Mouse (Mus musculus) layer of hippocampus, adult 2 months (tissue): ENCODE measurements around the gene Sugct. TPM values are rescaled to one million over a fixed set of nuclear protein-coding genes. Genes with fewer than 3 reads are reported as not detected.
A peak's percentile ranks its signal among the peaks of the same experiment; 100 is the strongest.

Experiments used
- DNase-seq, 2 experiments: peaks; one replicate each; pipeline ENCODE4 v3.0.0; 2022; ENCODE audit warnings: low spot score in 2 of 2
- H3K27ac ChIP-seq: fragments of 200-600 bp; 2 replicates; pipeline ENCODE4 v1.8.1; 2022
- H3K4me3 ChIP-seq: fragments of 200-600 bp; 2 replicates; pipeline ENCODE4 v1.8.1; 2022; ENCODE audit warnings: mild to moderate bottlenecking
- CTCF ChIP-seq: fragments of 200-600 bp; conservative IDR thresholded peaks from 2 replicates; pipeline ENCODE4 v1.8.1; 2022; ENCODE audit warnings: antibody characterized with exemption, mild to moderate bottlenecking, moderate library complexity
- total RNA-seq, 2 experiments: library from RNA; stranded (reverse); gene quantifications; 2 replicates each; pipeline ENCODE4 v1.2.3; 2021

The Sugct gene
- total RNA-seq, 2 experiments from 2014 or later, result 2.1 to 3.3 TPM

GRCm38 (mm10) chr13:17691436-17691835, 3.9 kb downstream of the Sugct start:
- no peak for DNase-seq
- no peak for TF ChIP-seq CTCF
- Histone ChIP-seq H3K4me3 (no peak overlapping the region), H3K27ac (no peak overlapping the region)

- no peak for TF ChIP-seq CTCF
- H3K27ac ChIP-seq, result no peak overlapping the region
- no peak for DNase-seq
- H3K4me3 ChIP-seq, result no peak overlapping the region
Observed at GRCm38 (mm10) chr13:17690686-17691085, 4.7 kb downstream of the Sugct start.

GRCm38 (mm10) chr13:17689461-17689860, 5.9 kb downstream of the Sugct start:
- DNase-seq, result no peak
- Histone ChIP-seq H3K4me3 (no peak overlapping the region), H3K27ac (no peak overlapping the region)
- TF ChIP-seq CTCF, result no peak

GRCm38 (mm10) chr13:17671122-17671521, 24.2 kb downstream of the Sugct start:
- Histone ChIP-seq H3K4me3 (no peak overlapping the region), H3K27ac (no peak overlapping the region)
- DNase-seq, result no peak
- no peak for TF ChIP-seq CTCF

GRCm38 (mm10) chr13:17667380-17667779, 28.0 kb downstream of the Sugct start:
- Histone ChIP-seq H3K4me3 (no peak overlapping the region), H3K27ac (no peak overlapping the region)
- DNase-seq, result no peak
- no peak for TF ChIP-seq CTCF

GRCm38 (mm10) chr13:17642294-17642693, 53.1 kb downstream of the Sugct start:
- peak; percentile 70 for TF ChIP-seq CTCF
- Histone ChIP-seq H3K4me3 (no peak overlapping the region), H3K27ac (no peak overlapping the region)
- no peak for DNase-seq

GRCm38 (mm10) chr13:17638008-17638407, 57.3 kb downstream of the Sugct start:
- Histone ChIP-seq H3K4me3 (no peak overlapping the region), H3K27ac (no peak overlapping the region)
- TF ChIP-seq CTCF, result no peak
- no peak for DNase-seq

GRCm38 (mm10) chr13:17627108-17627507, 68.2 kb downstream of the Sugct start:
- no peak overlapping the region for H3K4me3 ChIP-seq
- no peak overlapping the region for H3K27ac ChIP-seq
- TF ChIP-seq CTCF, result no peak
- DNase-seq, result no peak

GRCm38 (mm10) chr13:17624976-17625375, 70.4 kb downstream of the Sugct start:
- DNase-seq, result no peak
- no peak overlapping the region for H3K27ac ChIP-seq
- no peak overlapping the region for H3K4me3 ChIP-seq
- no peak for TF ChIP-seq CTCF

GRCm38 (mm10) chr13:17606217-17606616, 89.1 kb downstream of the Sugct start:
- Histone ChIP-seq H3K27ac (no peak overlapping the region), H3K4me3 (no peak overlapping the region)
- no peak for TF ChIP-seq CTCF
- no peak for DNase-seq

GRCm38 (mm10) chr13:17604670-17605069, 90.7 kb downstream of the Sugct start:
- TF ChIP-seq CTCF, result no peak
- Histone ChIP-seq H3K27ac (no peak overlapping the region), H3K4me3 (no peak overlapping the region)
- no peak for DNase-seq

- TF ChIP-seq CTCF, result no peak
- Histone ChIP-seq H3K4me3 (no peak overlapping the region), H3K27ac (no peak overlapping the region)
- no peak for DNase-seq
Observed at GRCm38 (mm10) chr13:17603756-17604155, 91.6 kb downstream of the Sugct start.

- TF ChIP-seq CTCF, result no peak
- H3K27ac ChIP-seq, result no peak overlapping the region
- DNase-seq, result no peak
Observed at GRCm38 (mm10) chr13:17585267-17585913, 110.0 kb downstream of the Sugct start.

GRCm38 (mm10) chr13:17584804-17585203, 110.5 kb downstream of the Sugct start:
- no peak overlapping the region for H3K4me3 ChIP-seq
- no peak overlapping the region for H3K27ac ChIP-seq
- TF ChIP-seq CTCF, result peak; percentile 80
- DNase-seq, result peak in 1 of 2 experiments; percentile 33

More at GRCm38 (mm10) chr13:17585267-17585913, 110.0 kb downstream of the Sugct start:
- H3K4me3 ChIP-seq, result no peak overlapping the region
